Mouse (Mus musculus): Measurements from ENCODE around the gene Rwdd4a. TPM values are rescaled to one million over a fixed set of nuclear protein-coding genes. Genes with fewer than 3 reads are reported as not detected.

Gene Rwdd4a
- polyA plus RNA-seq, 1 experiment = 16.9 TPM

DNA sequence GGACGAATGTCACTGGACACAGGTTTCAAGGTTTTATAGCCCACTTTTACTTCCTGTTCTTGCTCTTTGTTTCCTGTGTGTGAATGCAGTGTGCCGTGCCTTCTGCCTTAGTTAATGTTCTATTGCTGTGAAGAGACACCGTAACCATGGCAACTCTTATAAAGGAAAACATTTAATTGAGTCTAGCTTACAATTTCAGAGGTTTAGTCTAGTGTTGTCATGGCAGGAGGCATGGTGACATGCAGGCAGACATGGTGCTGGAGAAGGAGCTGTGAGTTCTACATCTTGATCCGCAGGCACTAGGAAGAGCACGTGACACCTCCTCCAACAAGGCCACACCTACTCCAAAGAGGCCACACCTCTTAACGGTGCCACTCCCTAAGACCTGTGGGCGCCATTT lies 48.0 kb downstream of the Rwdd4a start:
- no peak for DNase-seq (ENCODE audit: low spot score)

DNA sequence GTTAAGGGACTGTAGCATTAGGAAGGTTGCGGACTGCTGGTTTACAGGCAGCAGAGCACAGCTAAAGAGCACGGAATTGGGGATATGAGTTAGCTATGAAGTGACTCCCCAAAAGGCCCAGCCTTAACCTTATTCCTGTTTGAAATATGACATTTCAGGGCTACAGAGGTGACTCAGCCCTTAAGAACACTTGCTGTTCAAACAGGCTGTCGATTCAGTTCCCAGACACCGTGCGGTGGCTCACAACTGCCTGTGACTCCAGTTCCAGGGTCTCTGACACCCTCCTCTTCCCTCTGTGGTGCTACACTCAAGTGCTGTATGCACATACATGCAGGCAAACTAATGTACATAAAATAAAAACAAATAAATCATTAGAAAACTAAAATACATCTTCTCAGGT lies 55.2 kb downstream of the Rwdd4a start:
- DNase-seq (ENCODE audit: low spot score) = no peak

DNA sequence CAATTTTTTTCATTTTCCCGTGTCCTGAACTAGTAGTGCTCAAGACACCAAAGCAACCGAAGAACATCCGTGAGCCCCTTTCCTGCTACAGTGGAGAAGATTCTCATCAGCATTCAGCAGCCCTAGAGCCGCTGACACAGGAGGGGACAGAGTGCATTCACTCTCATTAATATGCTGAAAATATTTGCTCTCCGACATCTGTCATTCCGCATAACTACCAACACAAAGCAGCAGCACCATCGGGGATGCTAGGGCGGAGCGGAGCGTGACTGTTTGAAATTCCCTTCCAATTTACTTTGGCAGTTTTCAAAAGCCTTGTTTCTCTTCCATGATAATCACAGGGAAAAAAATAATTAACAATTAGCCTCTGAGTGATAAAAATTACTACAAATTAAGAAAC lies 56.9 kb downstream of the Rwdd4a start:
- no peak for DNase-seq (ENCODE audit: low spot score)

DNA sequence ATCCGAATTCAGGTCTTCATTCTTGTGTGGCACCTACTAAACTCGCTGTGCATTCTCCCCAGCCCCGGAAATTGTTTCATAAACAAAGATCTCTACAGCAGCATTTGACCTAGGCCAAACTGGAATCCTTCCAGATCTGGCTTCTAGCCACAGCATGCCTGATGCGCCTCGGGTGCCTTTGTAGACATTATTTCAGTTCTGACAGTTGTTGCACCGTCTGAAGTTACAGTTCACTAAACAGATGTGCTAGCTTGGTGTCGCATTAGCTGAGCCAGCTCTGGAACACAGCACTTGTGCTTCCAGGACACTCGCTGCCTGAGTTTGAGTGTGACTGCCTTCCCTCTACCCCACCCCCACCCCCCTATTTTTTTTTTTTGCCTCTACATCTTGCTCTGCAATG lies 67.2 kb downstream of the Rwdd4a start:
- DNase-seq (ENCODE audit: low spot score) = no peak

Other genes starting within 250 kb of the Rwdd4a start
- gene Stox2, start 87.3 kb upstream of the Rwdd4a start, polyA plus RNA-seq (2012; rRNA removed) = 5.9 and 8.0 TPM in 2 replicates
- gene Trappc11, start 194 bp upstream of the Rwdd4a start, polyA plus RNA-seq (2012; rRNA removed) = 24.8 and 27.4 TPM in 2 replicates
- 25.1 and 29.0 TPM in 2 replicates for gene Ing2, start 141.9 kb downstream of the Rwdd4a start, polyA plus RNA-seq (2012; rRNA removed)
- 11.3 and 14.2 TPM in 2 replicates for gene Cdkn2aip, start 180.3 kb downstream of the Rwdd4a start, polyA plus RNA-seq (2012; rRNA removed)

Data from urinary bladder, adult 2 months (tissue).